Mouse (Mus musculus) kidney, adult 18-20 months (tissue): ENCODE results near the gene Gtpbp10.

Experiments used
- DNase-seq: peaks from one replicate; pipeline ENCODE4 v3.0.0; 2021

The Gtpbp10 gene

GRCm38 (mm10) chr5:5559079-5559740, at the start of gene Gtpbp10:
TSS of gene Gtpbp10 (minus strand) at chr5:5559538.
- peak; percentile 92 for DNase-seq

- DNase-seq: no peak
Observed at GRCm38 (mm10) chr5:5587686-5588085, 28.3 kb upstream of the Gtpbp10 start.

- no peak for DNase-seq
Observed at GRCm38 (mm10) chr5:5573749-5574317, 14.5 kb upstream of the Gtpbp10 start, which contains the start of gene Gm8773. TSS of gene Gm8773 (plus strand) at chr5:5573799.

GRCm38 (mm10) chr5:5562435-5562834, 3.1 kb upstream of the Gtpbp10 start:
- DNase-seq: no peak

- no peak for DNase-seq
Observed at GRCm38 (mm10) chr5:5561041-5561706, 1.8 kb upstream of the Gtpbp10 start.

- DNase-seq: no peak
Observed at GRCm38 (mm10) chr5:5559798-5560197, 460 bp upstream of the Gtpbp10 start.

GRCm38 (mm10) chr5:5551110-5551509, 8.2 kb downstream of the Gtpbp10 start:
- no peak for DNase-seq

- no peak for DNase-seq
Observed at GRCm38 (mm10) chr5:5540385-5540784, 19.0 kb downstream of the Gtpbp10 start.

- DNase-seq: no peak
Observed at GRCm38 (mm10) chr5:5539771-5540170, 19.6 kb downstream of the Gtpbp10 start.

- DNase-seq: no peak
Observed at GRCm38 (mm10) chr5:5536131-5536530, 23.2 kb downstream of the Gtpbp10 start.

GRCm38 (mm10) chr5:5533656-5534420, 25.5 kb downstream of the Gtpbp10 start:
- peak; percentile 52 for DNase-seq

GRCm38 (mm10) chr5:5515411-5515810, 43.9 kb downstream of the Gtpbp10 start:
- no peak for DNase-seq

GRCm38 (mm10) chr5:5514196-5515076, 44.9 kb downstream of the Gtpbp10 start, which contains the start of gene Cldn12:
TSS of gene Cldn12 (minus strand) at chr5:5514958.
- peak; percentile 96 for DNase-seq

- DNase-seq: no peak
Observed at GRCm38 (mm10) chr5:5511401-5511800, 47.9 kb downstream of the Gtpbp10 start.

GRCm38 (mm10) chr5:5510989-5511388, 48.3 kb downstream of the Gtpbp10 start:
- DNase-seq: no peak

GRCm38 (mm10) chr5:5510304-5510887, 48.9 kb downstream of the Gtpbp10 start:
- DNase-seq: no peak

GRCm38 (mm10) chr5:5508231-5508630, 51.1 kb downstream of the Gtpbp10 start:
- no peak for DNase-seq

GRCm38 (mm10) chr5:5507701-5508225, 51.6 kb downstream of the Gtpbp10 start:
- peak; percentile 82 for DNase-seq

GRCm38 (mm10) chr5:5504456-5504855, 54.9 kb downstream of the Gtpbp10 start:
- no peak for DNase-seq

GRCm38 (mm10) chr5:5503381-5503780, 56.0 kb downstream of the Gtpbp10 start:
- no peak for DNase-seq

- DNase-seq: no peak
Observed at GRCm38 (mm10) chr5:5501583-5501982, 57.8 kb downstream of the Gtpbp10 start.

- no peak for DNase-seq
Observed at GRCm38 (mm10) chr5:5496393-5496792, 62.9 kb downstream of the Gtpbp10 start.
